Mouse (Mus musculus) spleen, adult 2 months (tissue): ENCODE results near the gene Knstrn.

ENCODE experiments used
- CTCF ChIP-seq: fragments of 200-500 bp; IDR thresholded peaks from 2 replicates; pipeline ENCODE4 v1.5.1; 2011; ENCODE audit warnings: mild to moderate bottlenecking, inconsistent platforms; ENCODE audit not compliant: insufficient read depth, insufficient read length, insufficient replicate concordance; ENCODE audit errors: extremely low read depth
- POLR2A ChIP-seq: fragments of 200-500 bp; IDR thresholded peaks from 2 replicates; pipeline ENCODE4 v1.6.1; 2011; ENCODE audit warnings: low read depth, low read length, inconsistent platforms

GRCm38 (mm10) chr2:118789501-118789900, 24.3 kb upstream of the Knstrn start:
- no peak for TF ChIP-seq CTCF
- TF ChIP-seq POLR2A = no peak
